Comparison of ENCODE assay signal across 8 mouse cellular contexts in the genomic region with DNA sequence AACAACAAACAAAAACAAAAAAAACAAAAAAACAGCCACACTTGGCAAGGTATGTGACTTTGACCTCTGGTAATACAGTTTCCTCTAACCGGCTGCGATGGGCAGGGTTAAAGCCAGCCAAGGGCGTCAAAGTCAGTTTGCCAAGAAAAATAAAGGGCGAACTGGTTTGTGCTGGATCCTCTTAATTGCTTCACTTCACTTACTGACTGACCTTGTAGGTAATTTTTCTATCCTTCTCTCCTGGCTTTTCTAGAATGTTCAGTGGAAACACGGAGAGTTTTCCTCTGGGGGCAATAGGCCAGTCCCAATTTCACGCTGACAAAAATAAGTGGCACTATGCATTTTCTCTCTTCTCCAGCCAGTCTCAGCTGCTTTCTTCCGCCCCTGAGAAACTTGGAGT. TPM values are rescaled to one million over a fixed set of nuclear protein-coding genes. Genes with fewer than 3 reads are reported as not detected.
A peak's percentile ranks its signal among the peaks of the same experiment; 100 is the strongest.
DNase-seq lines count a peak whose midpoint lies in the region; ATAC-seq and TF ChIP-seq lines count a peak whose summit lies in the region.

No protein-coding gene starts in this region.

- H3K4me2 ChIP-seq in forebrain, embryonic 12.5 days, result peak overlapping the region; percentile 67
- peak overlapping the region; percentile 90 for H3K4me2 ChIP-seq in hindbrain, embryonic 15.5 days
- peak overlapping the region; percentile 68 for H3K4me2 ChIP-seq in liver, embryonic 11.5 days

- TF ChIP-seq POLR2A in olfactory bulb, adult 2 months (IDR thresholded peaks at IDR 0.05; ENCODE audit: insufficient read depth, low read depth, low read length), result no peak

- peaks cover 3% of the 10 kb centered on the region for H3K27me3 ChIP-seq in forebrain, embryonic 12.5 days
- no peaks in the 10 kb centered on the region for H3K27me3 ChIP-seq in hindbrain, embryonic 15.5 days
- 0 out of 2 replicates have a peak, but pooled peaks cover 2% of the 10 kb centered on the region for H3K27me3 ChIP-seq in liver, embryonic 11.5 days (replicated peaks; ENCODE audit: control insufficient read depth, insufficient read depth, low read length)

- no peak for TF ChIP-seq CTCF in olfactory bulb, adult 2 months (IDR thresholded peaks at IDR 0.05; ENCODE audit: insufficient read depth, low read depth, low read length)

- DNase-seq in embryo, embryonic 10.5 days (ENCODE audit: low spot score), result peak; percentile 27
- DNase-seq in embryo, embryonic 10 days (ENCODE audit: low spot score), result no peak
- no peak for DNase-seq in liver, embryonic 11.5 days (ENCODE audit: low spot score)
- DNase-seq in ovary, postnatal 14 days (ENCODE audit: low spot score), result no peak
- DNase-seq in layer of hippocampus, adult 9-11 months, result no peak

- H3K36me3 ChIP-seq in forebrain, embryonic 12.5 days (replicated peaks), result no peaks in the 10 kb centered on the region
- no peaks in the 10 kb centered on the region for H3K36me3 ChIP-seq in hindbrain, embryonic 15.5 days
- no peaks in the 10 kb centered on the region for H3K36me3 ChIP-seq in liver, embryonic 11.5 days (ENCODE audit: control insufficient read depth, insufficient read depth, low read length)

- H3K9me3 ChIP-seq in forebrain, embryonic 12.5 days, result no peaks in the 10 kb centered on the region
- H3K9me3 ChIP-seq in hindbrain, embryonic 15.5 days, result no peaks in the 10 kb centered on the region
- no peaks in the 10 kb centered on the region for H3K9me3 ChIP-seq in liver, embryonic 11.5 days (ENCODE audit: control insufficient read depth, low read length)

- H3K4me1 ChIP-seq in forebrain, embryonic 12.5 days, result peaks cover 15% of the 10 kb centered on the region
- peaks cover 31% of the 10 kb centered on the region for H3K4me1 ChIP-seq in hindbrain, embryonic 15.5 days (replicated peaks)
- H3K4me1 ChIP-seq in liver, embryonic 11.5 days (replicated peaks; ENCODE audit: control insufficient read depth, insufficient read depth, low read length), result peaks cover 18% of the 10 kb centered on the region
- H3K4me1 ChIP-seq in olfactory bulb, adult 2 months (ENCODE audit: control insufficient read depth, insufficient read depth, low read length), result peaks cover 11% of the 10 kb centered on the region

- H3K9ac ChIP-seq in forebrain, embryonic 12.5 days, result peak overlapping the region; percentile 62; the same call in 1 of the 2 replicates
- H3K9ac ChIP-seq in hindbrain, embryonic 15.5 days, result peak overlapping the region; percentile 76
- H3K9ac ChIP-seq in liver, embryonic 11.5 days (ENCODE audit: low read depth, low read length), result no peak overlapping the region

- no peak overlapping the region for H3K27ac ChIP-seq in forebrain, embryonic 12.5 days
- peak overlapping the region; percentile 97 for H3K27ac ChIP-seq in hindbrain, embryonic 15.5 days (replicated peaks)
- no peak overlapping the region for H3K27ac ChIP-seq in liver, embryonic 11.5 days (ENCODE audit: low read depth, low read length)
- H3K27ac ChIP-seq in olfactory bulb, adult 2 months (ENCODE audit: insufficient read depth, low read depth, low read length), result peak overlapping the region; percentile 88

- 0 out of 2 replicates have a peak, but pooled peaks have one; percentile 7 for ATAC-seq in forebrain, embryonic 12.5 days (ENCODE audit: low FRiP score)
- ATAC-seq in hindbrain, embryonic 15.5 days (ENCODE audit: low FRiP score, low read depth), result no peak
- no peak for ATAC-seq in liver, embryonic 11.5 days (replicated peaks; ENCODE audit: low FRiP score)

- WGBS in forebrain, embryonic 12.5 days, result 42% methylated on average over 7 of the region's 7 CpGs
- WGBS in hindbrain, embryonic 15.5 days, result 24% methylated on average over 7 of the region's 7 CpGs
- 34% methylated on average over 7 of the region's 7 CpGs for WGBS in liver, embryonic 11.5 days
- WGBS in olfactory bulb, adult 2 months, result 18% methylated on average over 7 of the region's 7 CpGs

- H3K4me3 ChIP-seq in forebrain, embryonic 12.5 days (replicated peaks), result peak overlapping the region; percentile 47
- H3K4me3 ChIP-seq in hindbrain, embryonic 15.5 days, result peak overlapping the region; percentile 56
- peak overlapping the region; percentile 44; the same call in 1 of the 2 replicates for H3K4me3 ChIP-seq in liver, embryonic 11.5 days (ENCODE audit: low read depth, low read length)
- H3K4me3 ChIP-seq in olfactory bulb, adult 2 months (ENCODE audit: insufficient read depth, low read depth, low read length), result no peak overlapping the region

RNA-seq across cellular contexts. Expression of a gene that starts 35.8 kb away (rescaled TPM):
- not detected in 2 replicates for polyA plus RNA-seq in forebrain, embryonic 12.5 days (2016; fragmentation: Nextera tagmentation; extraction: Ambion mirVana)
- not detected in 2 replicates for polyA plus RNA-seq in hindbrain, embryonic 15.5 days (2015; fragmentation: Nextera tagmentation; extraction: Ambion mirVana)
- not detected in 2 replicates for polyA plus RNA-seq in liver, embryonic 11.5 days (2014; fragmentation: Nextera tagmentation; extraction: Ambion mirVana)
- polyA plus RNA-seq in olfactory bulb, adult 2 months (2012; ENCODE audit: insufficient read depth, insufficient read length, low replicate concordance, missing spikeins), result not detected in 2 replicates

Comparison
In these comparisons a context has a peak if more than half of its experiments do, and no peak if none do; other contexts are left out.
1. H3K27ac ChIP-seq: peak in hindbrain, embryonic 15.5 days (single experiment) and olfactory bulb, adult 2 months (single experiment); none in forebrain, embryonic 12.5 days (single experiment) and liver, embryonic 11.5 days (single experiment).
2. Peak in every context shown above with its lines, with median percentiles within 50 percentile points of each other: H3K4me2 ChIP-seq.